Mouse (Mus musculus): Measurements from ENCODE around the gene Teddm1a.
"Not testable (repeated sequence)": the region's sequence is repeated elsewhere in the genome, so short reads cannot be mapped to it uniquely, and the experiment has no call there.

Teddm1a gene

GRCm38 (mm10) chr1:153891442-153891841 lies at the start of gene Teddm1a:
Teddm1a (plus strand) TSS chr1:153891742.
- no peak for DNase-seq (ENCODE audit: extremely low spot score, low read depth, low spot score)

GRCm38 (mm10) chr1:153842121-153842740 lies 49.3 kb upstream of the Teddm1a start:
- DNase-seq (ENCODE audit: extremely low spot score, low read depth, low spot score) = no peak

GRCm38 (mm10) chr1:153844042-153844441 lies 47.5 kb upstream of the Teddm1a start, which contains the start of gene Rgsl1:
Rgsl1 (minus strand) TSS chr1:153844142.
- DNase-seq (ENCODE audit: extremely low spot score, low read depth, low spot score) = no peak

DNA sequence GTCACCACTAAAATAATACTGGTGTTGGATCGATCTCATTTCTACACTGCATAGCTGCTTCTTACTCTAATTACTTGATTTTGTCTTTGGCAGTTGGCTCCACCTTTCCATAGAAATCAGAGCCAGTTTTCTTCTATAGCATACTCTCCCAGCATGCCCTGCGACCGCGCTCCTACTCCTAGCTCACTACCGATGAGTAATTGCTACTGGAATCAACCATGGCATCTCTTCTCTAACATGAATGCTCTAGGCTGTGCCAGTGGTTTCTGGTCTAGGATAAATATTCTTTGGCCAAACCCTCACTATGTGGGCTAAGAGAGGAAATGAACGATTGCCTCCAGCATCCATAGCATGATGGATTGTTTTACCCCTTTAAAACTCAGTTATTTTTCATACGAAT lies 45.1 kb upstream of the Teddm1a start:
- DNase-seq (ENCODE audit: extremely low spot score, low read depth, low spot score) = no peak

DNA sequence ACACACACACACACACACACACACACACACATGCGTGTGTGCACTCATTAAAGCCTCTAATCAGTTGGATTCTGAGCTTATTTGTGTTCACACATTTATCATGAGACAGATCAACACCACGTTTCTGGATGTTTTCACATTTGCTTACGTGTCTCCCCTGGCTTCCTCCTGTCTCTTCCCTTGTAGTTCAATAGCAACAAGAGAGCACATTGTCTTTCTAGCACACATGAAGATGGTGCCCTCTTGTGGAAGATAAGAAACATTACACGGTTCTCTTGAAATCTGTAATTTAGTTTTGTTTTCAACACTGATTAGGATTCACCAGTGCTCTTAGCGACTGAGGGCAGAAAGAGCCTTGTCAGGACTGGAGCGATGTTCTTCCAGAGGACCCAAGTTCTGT lies 44.7 kb upstream of the Teddm1a start:
- DNase-seq (ENCODE audit: extremely low spot score, low read depth, low spot score) = peak; percentile 12

DNA sequence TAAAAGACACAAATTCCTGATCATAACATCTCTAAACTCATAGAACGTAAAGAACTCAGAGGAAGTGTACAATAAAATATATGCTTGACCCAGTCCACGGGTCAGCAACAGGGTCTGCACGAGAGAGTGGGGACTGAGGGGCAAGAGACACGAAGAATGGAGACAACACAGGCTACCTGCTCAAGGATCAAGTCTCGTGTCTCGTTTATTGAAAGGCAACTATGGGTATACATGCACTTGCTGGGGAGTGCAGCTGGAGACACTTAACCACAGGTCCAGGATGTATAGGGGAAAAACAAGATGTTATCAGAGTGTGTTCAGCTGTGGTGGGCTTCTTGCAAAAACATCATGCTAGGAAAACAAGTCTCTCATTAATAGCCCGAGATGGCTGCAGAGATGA lies 38.8 kb upstream of the Teddm1a start:
- DNase-seq (ENCODE audit: extremely low spot score, low read depth, low spot score) = not testable (repeated sequence)

GRCm38 (mm10) chr1:153855946-153856345 lies 35.6 kb upstream of the Teddm1a start:
- DNase-seq (ENCODE audit: extremely low spot score, low read depth, low spot score) = no peak

DNA sequence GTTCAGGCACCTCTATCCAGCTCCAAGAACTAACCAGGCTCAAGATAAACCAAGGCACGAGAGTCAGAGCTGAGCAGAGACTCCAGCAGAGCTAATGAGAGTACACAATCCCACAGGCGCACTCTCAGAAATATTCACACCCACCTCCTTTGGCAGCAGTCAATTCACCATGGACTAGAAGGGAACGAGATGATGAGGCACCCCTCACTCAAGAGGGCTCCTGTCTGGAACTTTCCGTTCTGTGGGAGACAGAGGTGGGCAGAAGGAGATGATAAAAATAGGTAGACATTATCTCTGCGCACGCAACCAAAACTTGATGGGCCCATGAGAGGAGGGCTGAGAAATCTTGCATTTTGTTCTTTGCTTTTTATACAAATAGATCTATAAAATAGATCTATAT lies 17.5 kb upstream of the Teddm1a start, which contains the start of gene Teddm1b:
TSS of gene Teddm1b (plus strand) at position 301 of the 400 bp plus-strand sequence.
- no peak for DNase-seq (ENCODE audit: extremely low spot score, low read depth, low spot score)

DNA sequence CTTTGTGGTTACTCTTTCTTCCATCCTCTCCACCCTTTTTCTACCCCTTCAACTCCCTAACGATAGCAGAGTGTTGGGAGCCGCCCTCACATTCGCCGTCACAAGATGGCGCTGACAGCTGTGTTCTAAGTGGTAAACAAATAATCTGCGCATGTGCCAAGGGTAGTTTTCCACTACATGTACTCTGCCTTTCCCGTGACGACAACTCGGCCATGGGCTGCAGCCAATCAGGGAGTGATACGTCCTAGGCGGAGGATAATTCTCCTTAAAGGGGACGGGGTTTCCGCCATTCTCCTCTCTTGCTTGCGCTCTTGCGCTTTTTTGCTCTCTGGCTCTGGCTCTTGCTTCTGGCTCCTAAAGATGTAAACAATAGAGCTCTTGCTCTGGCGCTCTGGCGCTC lies 11.2 kb upstream of the Teddm1a start:
- DNase-seq (ENCODE audit: extremely low spot score, low read depth, low spot score) = not testable (repeated sequence)

DNA sequence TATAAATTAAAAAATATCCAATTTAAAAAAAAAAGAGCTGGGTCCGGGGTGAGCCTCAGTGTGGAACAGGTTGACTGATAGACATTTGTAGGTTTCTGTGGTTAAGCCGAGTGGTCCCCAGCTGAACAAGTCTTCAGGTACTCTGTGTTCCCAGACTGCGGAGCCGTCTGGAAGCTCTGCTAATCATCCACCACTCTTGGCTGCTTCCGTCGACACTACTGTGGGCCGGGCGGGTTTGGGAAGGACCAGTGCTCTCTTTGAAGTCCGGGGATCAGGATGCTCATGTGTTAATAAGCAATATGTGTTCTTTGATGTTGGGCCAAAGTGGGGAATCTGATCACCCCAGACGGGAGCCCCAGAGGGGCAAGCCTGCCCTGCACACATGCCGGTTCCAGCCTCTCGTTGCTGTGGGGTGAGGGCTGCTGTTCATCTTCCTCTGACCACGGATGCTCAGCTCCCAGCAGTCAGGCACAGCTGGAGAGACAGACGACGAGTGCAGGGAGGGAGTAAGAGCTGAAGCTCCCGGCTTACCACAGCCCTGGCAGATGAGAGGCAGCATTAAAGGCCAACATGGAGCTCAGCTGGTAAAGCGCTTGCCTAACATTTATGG lies 5.4 kb upstream of the Teddm1a start:
- DNase-seq (ENCODE audit: extremely low spot score, low read depth, low spot score) = no peak

GRCm38 (mm10) chr1:153890121-153890520 lies 1.4 kb upstream of the Teddm1a start:
- DNase-seq (ENCODE audit: extremely low spot score, low read depth, low spot score) = no peak

- no peak for DNase-seq (ENCODE audit: extremely low spot score, low read depth, low spot score)
Observed at GRCm38 (mm10) chr1:153893746-153894145, 2.2 kb downstream of the Teddm1a start.

GRCm38 (mm10) chr1:153894201-153894893 lies 2.8 kb downstream of the Teddm1a start:
- DNase-seq (ENCODE audit: extremely low spot score, low read depth, low spot score) = no peak

DNA sequence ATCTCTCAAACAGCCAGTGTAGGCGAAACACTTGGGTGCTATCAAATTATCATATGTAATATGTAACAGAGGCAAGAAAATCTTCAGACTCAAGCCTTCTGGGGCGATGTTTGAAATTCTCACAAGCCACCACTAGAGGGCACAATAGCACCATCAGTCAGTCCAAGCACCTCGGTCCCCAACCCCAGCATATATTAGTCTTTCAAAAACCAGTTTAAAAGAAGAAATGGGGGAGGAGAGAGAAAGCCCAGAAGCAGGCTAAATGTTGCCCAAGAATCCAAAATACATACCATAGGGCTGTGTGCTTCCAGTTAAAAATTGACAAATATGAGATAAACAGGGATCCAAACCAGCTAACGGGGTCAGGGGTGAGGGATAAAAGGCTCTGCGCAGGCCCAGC lies 3.4 kb downstream of the Teddm1a start:
- DNase-seq (ENCODE audit: extremely low spot score, low read depth, low spot score) = peak; percentile 47

- DNase-seq (ENCODE audit: extremely low spot score, low read depth, low spot score) = no peak
Observed at GRCm38 (mm10) chr1:153897196-153897595, 5.7 kb downstream of the Teddm1a start.

- no peak for DNase-seq (ENCODE audit: extremely low spot score, low read depth, low spot score)
Observed at GRCm38 (mm10) chr1:153898989-153899730, 7.6 kb downstream of the Teddm1a start.

DNA sequence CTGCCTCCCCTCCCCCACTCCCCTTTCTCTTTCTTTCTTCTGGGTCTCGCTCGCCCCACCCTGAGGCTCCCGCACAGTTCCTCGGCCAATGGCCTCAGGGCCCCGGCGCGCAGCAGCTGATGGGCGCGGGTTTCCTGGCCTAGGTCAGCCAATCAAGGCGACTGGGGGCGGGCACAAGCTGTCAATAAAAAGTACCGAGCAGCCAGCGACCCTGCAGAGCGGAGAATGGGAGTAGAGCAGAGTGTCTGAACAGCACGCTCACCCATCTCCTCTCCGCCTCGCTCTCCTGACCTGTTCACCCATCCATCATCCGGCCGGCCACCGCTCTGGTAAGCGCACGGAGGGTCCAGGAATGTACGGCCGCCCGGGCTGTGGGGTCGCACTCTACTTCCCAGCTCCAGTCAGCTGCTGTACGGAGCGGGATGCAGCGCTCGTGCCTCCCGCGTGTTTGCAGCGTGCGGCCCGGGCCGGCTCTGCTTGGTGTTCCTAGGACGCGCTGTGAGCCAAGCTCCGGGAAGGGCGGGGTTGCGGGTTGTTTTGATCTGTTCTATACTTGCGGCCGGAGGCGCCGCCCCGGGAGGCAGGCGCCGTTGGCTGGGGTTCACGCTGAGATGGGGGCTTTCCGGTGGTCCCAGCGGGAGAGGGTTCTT lies 8.3 kb downstream of the Teddm1a start, which contains the start of the genes Glul and Teddm2:
TSS of gene Glul (plus strand) at position 214 of the 650 bp plus-strand sequence.
TSS of gene Teddm2 (minus strand) at position 498 of the 650 bp plus-strand sequence.
- DNase-seq (ENCODE audit: extremely low spot score, low read depth, low spot score) = peak; percentile 84

- no peak for DNase-seq (ENCODE audit: extremely low spot score, low read depth, low spot score)
Observed at GRCm38 (mm10) chr1:153900381-153900780, 8.8 kb downstream of the Teddm1a start.

GRCm38 (mm10) chr1:153900860-153901730 lies 9.6 kb downstream of the Teddm1a start:
- DNase-seq (ENCODE audit: extremely low spot score, low read depth, low spot score) = no peak

DNA sequence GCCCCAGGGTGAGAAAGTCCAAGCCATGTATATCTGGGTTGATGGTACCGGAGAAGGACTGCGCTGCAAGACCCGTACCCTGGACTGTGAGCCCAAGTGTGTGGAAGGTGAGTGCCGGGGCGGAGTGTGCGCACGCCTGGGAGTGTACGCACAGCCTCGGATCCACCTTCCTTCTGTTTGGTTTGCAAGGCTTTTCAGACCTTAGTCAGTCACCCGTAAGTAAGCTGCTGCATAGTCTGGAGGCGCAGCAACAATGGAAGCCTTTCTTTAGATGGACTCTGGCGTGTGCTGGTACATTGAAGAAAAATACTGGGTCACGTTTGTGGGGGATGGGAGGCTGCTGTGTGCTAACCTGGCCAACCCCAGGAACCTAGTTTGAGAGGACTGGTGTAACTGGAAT lies 11.5 kb downstream of the Teddm1a start:
- DNase-seq (ENCODE audit: extremely low spot score, low read depth, low spot score) = no peak

Measured in hindlimb bud, embryonic 11.5 days (tissue).